Mouse (Mus musculus) intestine, postnatal 0 days (tissue): ENCODE results near the gene Cacna1e. TPM values are rescaled to one million over a fixed set of nuclear protein-coding genes. Genes with fewer than 3 reads are reported as not detected.

ENCODE experiments used
- ATAC-seq: fragments of 200-750 bp; cut with Nextera tagmentation; 2 replicates; pipeline ENCODE4 v1.8.0; 2017; ENCODE audit warnings: mild to moderate bottlenecking, moderate TSS enrichment, moderate library complexity
- H3K27ac ChIP-seq: fragments of 300-500 bp; sonication (generic); 2 replicates; pipeline ENCODE4 v1.5.1; 2014; ENCODE audit warnings: mild to moderate bottlenecking, low read depth, low read length, moderate library complexity
- H3K27me3 ChIP-seq: fragments of 300-500 bp; sonication (generic); replicated peaks from 2 replicates; pipeline ENCODE4 v1.6.1; 2014; ENCODE audit warnings: low read length, mixed read lengths; ENCODE audit not compliant: control insufficient read depth, insufficient read depth
- H3K36me3 ChIP-seq: fragments of 300-500 bp; sonication (generic); 2 replicates; pipeline ENCODE4 v1.6.1; 2014; ENCODE audit warnings: mild to moderate bottlenecking, moderate library complexity; ENCODE audit not compliant: control insufficient read depth, insufficient read depth
- H3K4me1 ChIP-seq: fragments of 300-500 bp; sonication (generic); replicated peaks from 2 replicates; pipeline ENCODE4 v1.6.1; 2014; ENCODE audit warnings: antibody characterized with exemption, low read length, mixed read lengths; ENCODE audit not compliant: control insufficient read depth, insufficient read depth
- H3K4me2 ChIP-seq: fragments of 300-500 bp; sonication (generic); replicated peaks from 2 replicates; pipeline ENCODE4 v1.6.1; 2014; ENCODE audit warnings: low read depth, mild to moderate bottlenecking, moderate library complexity
- H3K4me3 ChIP-seq: fragments of 300-500 bp; sonication (generic); 2 replicates; pipeline ENCODE4 v1.5.1; 2014; ENCODE audit warnings: low read depth, low read length
- H3K9ac ChIP-seq: fragments of 300-500 bp; sonication (generic); 2 replicates; pipeline ENCODE4 v1.6.1; 2014; ENCODE audit warnings: mild to moderate bottlenecking, low read depth, low read length
- H3K9me3 ChIP-seq: fragments of 300-500 bp; sonication (generic); 2 replicates; pipeline ENCODE4 v1.6.1; 2016; ENCODE audit warnings: mixed run types; ENCODE audit not compliant: control insufficient read depth
- CTCF ChIP-seq: sonication (generic); IDR thresholded peaks from 2 replicates; pipeline ENCODE4 v1.5.1; 2016; ENCODE audit warnings: low read depth, mild to moderate bottlenecking, control low read depth, antibody characterized with exemption, moderate library complexity
- WGBS: fragments of 180-500 bp; shearing (Covaris S2); extraction: QIAGEN DNeasy Blood & Tissue Kit; methylation state at CpG from one replicate; pipeline ENCODE4 v1.1.7; 2014; 5-methylcytosine and 5-hydroxymethylcytosine counted together
- polyA plus RNA-seq: library from polyadenylated mRNA; unstranded; fragments of >200 nt; fragmentation: Nextera tagmentation; extraction: Ambion mirVana; gene quantifications from 2 replicates; pipeline ENCODE4 v1.2.1, GENCODE M21; 2015

Cacna1e gene
- polyA plus RNA-seq, 1 experiment from 2014 or later, result 0.74 TPM

GRCm38 (mm10) chr1:154888495-154888894, 4.2 kb upstream of the Cacna1e start:
- WGBS, result 85% methylated on average over 5 of the region's 5 CpGs
- Histone ChIP-seq H3K4me2 (no peak overlapping the region), H3K27ac (no peak overlapping the region), H3K4me1 (no peaks in the 10 kb centered on the region), H3K9me3 (0 out of 2 replicates have a peak, but pooled peaks cover 2% of the 10 kb centered on the region), H3K9ac (no peak overlapping the region), H3K4me3 (no peak overlapping the region), H3K36me3 (no peaks in the 10 kb centered on the region), H3K27me3 (peaks cover 7% of the 10 kb centered on the region; the same call in 1 of the 2 replicates)
- no peak for TF ChIP-seq CTCF
- ATAC-seq, result no peak

GRCm38 (mm10) chr1:154888018-154888417, 3.7 kb upstream of the Cacna1e start:
- Histone ChIP-seq H3K9me3 (0 out of 2 replicates have a peak, but pooled peaks cover 2% of the 10 kb centered on the region), H3K4me2 (no peak overlapping the region), H3K4me1 (no peaks in the 10 kb centered on the region), H3K27ac (no peak overlapping the region), H3K27me3 (peaks cover 7% of the 10 kb centered on the region; the same call in 1 of the 2 replicates), H3K4me3 (no peak overlapping the region), H3K36me3 (no peaks in the 10 kb centered on the region), H3K9ac (no peak overlapping the region)
- no peak for ATAC-seq
- WGBS, result 70% methylated on average over 5 of the region's 5 CpGs
- TF ChIP-seq CTCF, result no peak

- no peak for TF ChIP-seq CTCF
- H3K4me2 ChIP-seq, result no peak overlapping the region
- H3K36me3 ChIP-seq, result no peaks in the 10 kb centered on the region
- no peak overlapping the region for H3K9ac ChIP-seq
- no peak overlapping the region for H3K4me3 ChIP-seq
- 0 out of 2 replicates have a peak, but pooled peaks cover 1% of the 10 kb centered on the region for H3K9me3 ChIP-seq
- peaks cover 12% of the 10 kb centered on the region; the same call in 1 of the 2 replicates for H3K27me3 ChIP-seq
- no peak for ATAC-seq
- 80% methylated on average over 3 of the region's 3 CpGs for WGBS
- H3K27ac ChIP-seq, result no peak overlapping the region
- H3K4me1 ChIP-seq, result no peaks in the 10 kb centered on the region
Observed at GRCm38 (mm10) chr1:154887546-154887945, 3.2 kb upstream of the Cacna1e start.

GRCm38 (mm10) chr1:154886611-154887010, 2.3 kb upstream of the Cacna1e start:
- Histone ChIP-seq H3K9ac (no peak overlapping the region), H3K9me3 (no peaks in the 10 kb centered on the region), H3K4me3 (no peak overlapping the region), H3K36me3 (no peaks in the 10 kb centered on the region), H3K4me1 (no peaks in the 10 kb centered on the region), H3K27ac (no peak overlapping the region), H3K4me2 (no peak overlapping the region), H3K27me3 (peaks cover 14% of the 10 kb centered on the region; the same call in 1 of the 2 replicates)
- no peak for TF ChIP-seq CTCF
- no peak for ATAC-seq
- WGBS, result 47% methylated on average over 2 of the region's 2 CpGs

- no peaks in the 10 kb centered on the region for H3K4me1 ChIP-seq
- peak; percentile 45 for TF ChIP-seq CTCF
- peaks cover 14% of the 10 kb centered on the region; the same call in 1 of the 2 replicates for H3K27me3 ChIP-seq
- H3K27ac ChIP-seq, result no peak overlapping the region
- 28% methylated on average over 6 of the region's 6 CpGs for WGBS
- H3K36me3 ChIP-seq, result no peaks in the 10 kb centered on the region
- peak; percentile 22; the same call in 1 of the 2 replicates for ATAC-seq
- no peak overlapping the region for H3K9ac ChIP-seq
- H3K4me3 ChIP-seq, result no peak overlapping the region
- no peaks in the 10 kb centered on the region for H3K9me3 ChIP-seq
- H3K4me2 ChIP-seq, result peak overlapping the region; percentile 74; the same call in 1 of the 2 replicates
Observed at GRCm38 (mm10) chr1:154885207-154885548, 877 bp upstream of the Cacna1e start.

- H3K4me1 ChIP-seq, result no peaks in the 10 kb centered on the region
- no peaks in the 10 kb centered on the region for H3K36me3 ChIP-seq
- peak overlapping the region; percentile 41 for H3K4me3 ChIP-seq
- ATAC-seq, result no peak
- peaks cover 14% of the 10 kb centered on the region; the same call in 1 of the 2 replicates for H3K27me3 ChIP-seq
- peak overlapping the region; percentile 74 for H3K4me2 ChIP-seq
- WGBS, result 3% methylated on average over 18 of the region's 18 CpGs
- H3K9me3 ChIP-seq, result no peaks in the 10 kb centered on the region
- no peak overlapping the region for H3K27ac ChIP-seq
- TF ChIP-seq CTCF, result no peak
- H3K9ac ChIP-seq, result peak overlapping the region; percentile 31; the same call in 1 of the 2 replicates
Observed at GRCm38 (mm10) chr1:154883596-154884191, 607 bp downstream of the Cacna1e start.
